Mouse (Mus musculus): ENCODE results near the gene Kif1a.

Gene Kif1a

GRCm38 (mm10) chr1:93092582-93092981 lies 9.2 kb downstream of the Kif1a start:
- no peak for DNase-seq

GRCm38 (mm10) chr1:93085136-93085535 lies 16.6 kb downstream of the Kif1a start:
- peak; percentile 46 for DNase-seq

- DNase-seq = peak; percentile 45
Observed at GRCm38 (mm10) chr1:93083420-93084285, 18.1 kb downstream of the Kif1a start.

GRCm38 (mm10) chr1:93082121-93082520 lies 19.6 kb downstream of the Kif1a start:
- DNase-seq = no peak

GRCm38 (mm10) chr1:93080930-93081589 lies 20.7 kb downstream of the Kif1a start:
- DNase-seq = peak; percentile 86

- DNase-seq = peak; percentile 98
Observed at GRCm38 (mm10) chr1:93079602-93080001, 22.1 kb downstream of the Kif1a start.

- peak; percentile 61 for DNase-seq
Observed at GRCm38 (mm10) chr1:93072279-93072865, 29.4 kb downstream of the Kif1a start.

GRCm38 (mm10) chr1:93071487-93071971 lies 30.2 kb downstream of the Kif1a start:
- peak; percentile 92 for DNase-seq

GRCm38 (mm10) chr1:93070881-93071280 lies 30.9 kb downstream of the Kif1a start:
- peak; percentile 25 for DNase-seq

- no peak for DNase-seq
Observed at GRCm38 (mm10) chr1:93068553-93068952, 33.2 kb downstream of the Kif1a start.

- DNase-seq = no peak
Observed at GRCm38 (mm10) chr1:93065654-93066053, 36.1 kb downstream of the Kif1a start.

GRCm38 (mm10) chr1:93063694-93064093 lies 38.1 kb downstream of the Kif1a start:
- peak; percentile 46 for DNase-seq

GRCm38 (mm10) chr1:93051124-93051833 lies 50.5 kb downstream of the Kif1a start:
- DNase-seq = peak; percentile 18

GRCm38 (mm10) chr1:93050071-93050470 lies 51.7 kb downstream of the Kif1a start:
- DNase-seq = no peak

- DNase-seq = no peak
Observed at GRCm38 (mm10) chr1:93046153-93046789, 55.5 kb downstream of the Kif1a start.

- DNase-seq = no peak
Observed at GRCm38 (mm10) chr1:93035981-93036380, 65.8 kb downstream of the Kif1a start.

- no peak for DNase-seq
Observed at GRCm38 (mm10) chr1:93033989-93034388, 67.8 kb downstream of the Kif1a start.

- DNase-seq = no peak
Observed at GRCm38 (mm10) chr1:93031199-93031598, 70.6 kb downstream of the Kif1a start.

- no peak for DNase-seq
Observed at GRCm38 (mm10) chr1:93030060-93030459, 71.7 kb downstream of the Kif1a start.

- DNase-seq = no peak
Observed at GRCm38 (mm10) chr1:93029387-93029786, 72.4 kb downstream of the Kif1a start.

- no peak for DNase-seq
Observed at GRCm38 (mm10) chr1:93026600-93026999, 75.2 kb downstream of the Kif1a start.

- no peak for DNase-seq
Observed at GRCm38 (mm10) chr1:93020602-93021001, 81.1 kb downstream of the Kif1a start.

Data from retina, postnatal 1 day (tissue).